Mouse (Mus musculus): ENCODE data around the gene Usp9x. TPM values are rescaled to one million over a fixed set of nuclear protein-coding genes. Genes with fewer than 3 reads are reported as not detected.
A peak's percentile ranks its signal among the peaks of the same experiment; 100 is the strongest.

Usp9x gene
- total and polyA plus RNA-seq, 3 experiments = 6.5 to 223 (median 139) TPM

GRCm38 (mm10) chrX:13072461-13072982 is 1.2 kb downstream of the Usp9x start:
- DNase-seq = peak; percentile 87

GRCm38 (mm10) chrX:13085621-13086020 is 14.3 kb downstream of the Usp9x start:
- no peak for DNase-seq

- no peak for DNase-seq
These were observed 25.7 kb downstream of the Usp9x start for GRCm38 (mm10) chrX:13096985-13097384.

GRCm38 (mm10) chrX:13206514-13206913 is 135.2 kb downstream of the Usp9x start:
- DNase-seq = no peak

DNA sequence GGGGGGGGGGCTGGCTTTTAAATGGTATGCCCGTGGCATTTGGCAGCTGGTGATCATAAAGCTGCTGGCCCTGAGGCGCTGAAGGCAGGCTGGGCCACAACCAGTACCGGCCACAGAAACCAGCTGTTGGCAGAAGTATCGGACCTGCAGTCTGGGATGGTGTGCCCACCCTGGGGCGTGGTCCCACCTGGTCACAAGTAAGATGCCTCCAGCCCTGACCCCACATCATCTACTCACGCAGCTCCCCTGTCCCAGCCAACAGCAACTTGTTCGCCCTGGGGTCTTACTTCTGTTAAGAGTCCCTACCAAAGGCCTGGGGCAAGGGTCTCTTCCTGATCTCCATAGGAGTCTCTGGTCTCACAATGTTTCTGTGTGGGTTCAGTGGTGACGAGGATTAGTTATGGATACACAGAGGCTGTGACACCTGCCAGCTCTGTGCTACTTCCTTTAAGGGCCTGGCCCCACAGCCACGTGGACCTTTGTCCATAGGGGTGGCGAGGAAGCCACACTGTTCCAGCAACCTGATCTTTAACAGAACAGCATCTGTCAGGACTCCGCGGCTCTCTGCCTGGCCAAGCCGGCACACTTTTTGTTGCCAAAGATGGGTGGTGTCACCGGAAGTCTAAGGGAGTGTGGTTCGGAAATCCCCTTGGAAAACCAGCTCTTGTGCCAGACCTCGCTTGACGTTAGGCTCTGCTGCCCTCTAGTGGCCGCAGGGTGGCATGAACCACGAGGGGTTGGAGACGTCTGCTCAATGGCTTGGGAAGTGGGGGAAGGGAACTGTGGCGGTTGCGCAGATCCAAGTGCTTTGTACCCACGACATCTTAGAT is 136.4 kb downstream of the Usp9x start:
- peak; percentile 90 for DNase-seq

DNA sequence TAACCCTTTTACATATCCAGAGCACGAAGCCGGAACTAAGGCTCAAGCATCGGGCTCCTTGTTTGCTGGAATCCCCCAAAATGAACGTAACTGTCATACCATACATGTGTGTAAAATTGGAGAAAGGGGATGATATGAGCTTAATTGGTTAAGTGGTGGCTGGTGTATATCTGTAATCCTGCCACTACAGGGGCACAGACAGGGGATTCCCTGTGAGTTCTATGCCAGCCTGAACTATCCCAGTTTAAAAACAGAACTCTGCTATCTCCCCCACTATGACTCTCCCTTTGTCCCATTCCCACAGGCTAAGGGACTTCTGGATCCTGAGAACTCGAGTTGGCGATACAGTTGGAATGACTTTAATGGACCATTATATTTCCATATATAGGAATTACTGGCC is 137.1 kb downstream of the Usp9x start:
- DNase-seq = no peak

GRCm38 (mm10) chrX:13214275-13214674 is 143.0 kb downstream of the Usp9x start:
- no peak for DNase-seq

Other genes with a start within 250 kb of the Usp9x start
- gene Ddx3x, start 209.5 kb downstream of the Usp9x start, total RNA-seq (2021) = 100 to 1,000 TPM; 274 to 532 TPM
- gene Ddx3x, start 209.5 kb downstream of the Usp9x start, polyA plus RNA-seq (2012; rRNA removed) = 8.2 and 12.0 TPM in 2 replicates